Mouse (Mus musculus) hindbrain, embryonic 16.5 days (tissue): ENCODE data around the gene Frmpd2. TPM values are rescaled to one million over a fixed set of nuclear protein-coding genes. Genes with fewer than 3 reads are reported as not detected.

Experiments used
- ATAC-seq: fragments of 200-750 bp; cut with Nextera tagmentation; 2 replicates; pipeline ENCODE4 v1.8.0; 2017; ENCODE audit warnings: moderate TSS enrichment, moderate library complexity
- H3K27ac ChIP-seq: fragments of 300-500 bp; sonication (generic); 2 replicates; pipeline ENCODE4 v1.5.1; 2014; ENCODE audit warnings: low read depth, mild to moderate bottlenecking, control low read depth, low read length, moderate library complexity
- H3K27me3 ChIP-seq: fragments of 300-500 bp; sonication (generic); replicated peaks from 2 replicates; pipeline ENCODE4 v1.6.1; 2014; ENCODE audit warnings: low read length; ENCODE audit not compliant: control insufficient read depth, insufficient read depth
- H3K36me3 ChIP-seq: fragments of 300-500 bp; sonication (generic); 2 replicates; pipeline ENCODE4 v1.6.1; 2014; ENCODE audit warnings: mild to moderate bottlenecking, low read length, moderate library complexity, mixed read lengths; ENCODE audit not compliant: control insufficient read depth, insufficient read depth
- H3K4me1 ChIP-seq: fragments of 300-500 bp; sonication (generic); 2 replicates; pipeline ENCODE4 v1.6.1; 2014; ENCODE audit warnings: low read depth, low read length; ENCODE audit not compliant: control insufficient read depth, insufficient read depth
- H3K4me2 ChIP-seq: fragments of 300-500 bp; sonication (generic); 2 replicates; pipeline ENCODE4 v1.6.1; 2014; ENCODE audit warnings: mild to moderate bottlenecking, low read length, control low read depth, moderate library complexity
- H3K4me3 ChIP-seq: fragments of 300-500 bp; sonication (generic); 2 replicates; pipeline ENCODE4 v1.5.1; 2014; ENCODE audit warnings: mild to moderate bottlenecking, low read length, control low read depth, moderate library complexity
- H3K9ac ChIP-seq: fragments of 300-500 bp; sonication (generic); 2 replicates; pipeline ENCODE4 v1.6.1; 2014; ENCODE audit warnings: low read depth, mild to moderate bottlenecking, control low read depth, low read length, moderate library complexity
- H3K9me3 ChIP-seq: fragments of 300-500 bp; sonication (generic); 2 replicates; pipeline ENCODE4 v1.6.1; 2014; ENCODE audit warnings: mild to moderate bottlenecking, low read length, moderate library complexity; ENCODE audit not compliant: control insufficient read depth
- WGBS: fragments of 180-500 bp; shearing (Covaris S2); extraction: QIAGEN DNeasy Blood & Tissue Kit; methylation state at CpG from one replicate; pipeline ENCODE4 v1.1.7; 2014; 5-methylcytosine and 5-hydroxymethylcytosine counted together
- polyA plus RNA-seq: library from polyadenylated mRNA; unstranded; fragments of >200 nt; fragmentation: Nextera tagmentation; extraction: Ambion mirVana; gene quantifications from 2 replicates; pipeline ENCODE4 v1.2.1, GENCODE M21; 2015

The Frmpd2 gene
- polyA plus RNA-seq, 1 experiment from 2014 or later: 0.09 TPM

- Histone ChIP-seq H3K4me1 (peaks cover 7% of the 10 kb centered on the region), H3K27me3 (no peaks in the 10 kb centered on the region), H3K27ac (peak overlapping the region; percentile 40), H3K4me3 (peak overlapping the region; percentile 3; the same call in 1 of the 2 replicates), H3K4me2 (peak overlapping the region; percentile 48), H3K9ac (0 out of 2 replicates have a peak overlapping the region, but pooled peaks have one; percentile 43), H3K9me3 (no peaks in the 10 kb centered on the region), H3K36me3 (no peaks in the 10 kb centered on the region)
- ATAC-seq: peak; percentile 89
- 41% methylated on average over 12 of the region's 12 CpGs for WGBS
These were observed 53.9 kb downstream of the Frmpd2 start for GRCm38 (mm10) chr14:33525272-33525983.

DNA sequence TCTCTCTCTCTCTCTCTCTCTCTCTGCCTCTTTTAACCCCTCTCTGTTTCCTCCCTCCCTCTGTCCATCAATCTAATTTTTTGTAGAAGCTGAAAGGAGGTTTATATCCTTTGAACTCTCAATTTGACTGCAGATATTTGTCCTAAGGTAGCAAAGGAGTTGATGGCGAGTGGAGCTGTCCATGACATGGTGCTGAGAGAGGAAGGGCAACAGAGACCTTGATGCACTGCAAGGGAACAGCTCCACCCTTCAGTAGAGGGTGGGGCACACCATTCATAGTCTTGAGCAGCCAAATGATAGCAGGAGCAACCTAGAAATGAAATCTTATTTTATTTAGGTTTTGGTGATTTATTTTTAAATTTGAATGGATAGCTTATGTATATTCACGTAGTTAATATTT is 55.1 kb downstream of the Frmpd2 start:
- WGBS: 64% methylated on average over 2 of the region's 2 CpGs
- Histone ChIP-seq H3K9ac (no peak overlapping the region), H3K27me3 (no peaks in the 10 kb centered on the region), H3K9me3 (no peaks in the 10 kb centered on the region), H3K27ac (no peak overlapping the region), H3K36me3 (no peaks in the 10 kb centered on the region), H3K4me2 (no peak overlapping the region), H3K4me1 (peaks cover 3% of the 10 kb centered on the region), H3K4me3 (no peak overlapping the region)
- no peak for ATAC-seq

- no peak overlapping the region for H3K9ac ChIP-seq
- no peak overlapping the region for H3K4me2 ChIP-seq
- WGBS: 61% methylated on average over 3 of the region's 3 CpGs
- no peak overlapping the region for H3K27ac ChIP-seq
- H3K4me3 ChIP-seq: no peak overlapping the region
- no peaks in the 10 kb centered on the region for H3K36me3 ChIP-seq
- H3K9me3 ChIP-seq: no peaks in the 10 kb centered on the region
- ATAC-seq: no peak
- no peaks in the 10 kb centered on the region for H3K27me3 ChIP-seq
- H3K4me1 ChIP-seq: peaks cover 3% of the 10 kb centered on the region; the same call in 1 of the 2 replicates
These were observed 56.4 kb downstream of the Frmpd2 start for GRCm38 (mm10) chr14:33527938-33528337.

DNA sequence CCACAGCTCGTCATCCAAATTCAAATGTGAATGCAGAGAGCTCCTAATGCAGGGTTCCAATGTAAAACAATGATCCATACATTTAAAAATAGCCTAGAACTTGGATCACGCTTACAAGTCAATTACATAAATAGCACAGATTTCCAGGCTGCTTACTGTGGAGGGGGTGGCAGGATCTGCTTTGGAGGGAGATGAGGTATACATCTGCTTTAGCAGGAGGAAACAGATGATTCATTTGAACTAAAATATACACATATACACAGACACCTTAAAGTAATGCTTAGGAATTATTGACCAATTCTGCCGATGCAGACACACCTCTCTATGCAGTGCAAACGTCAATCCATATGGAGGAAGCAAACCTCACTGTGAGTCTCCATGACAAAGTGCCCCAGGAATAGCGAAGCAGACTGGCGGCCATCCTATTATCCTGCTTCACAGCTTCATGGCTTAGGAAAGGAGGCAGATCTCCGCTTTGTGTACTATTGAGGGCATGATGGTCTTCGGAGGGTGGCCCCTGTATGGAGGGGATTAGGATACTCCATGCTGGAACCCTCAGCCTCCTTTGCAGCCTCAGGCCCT is 59.9 kb downstream of the Frmpd2 start:
- Histone ChIP-seq H3K4me1 (no peaks in the 10 kb centered on the region), H3K27ac (no peak overlapping the region), H3K27me3 (no peaks in the 10 kb centered on the region), H3K4me3 (no peak overlapping the region), H3K36me3 (no peaks in the 10 kb centered on the region), H3K9ac (no peak overlapping the region), H3K9me3 (no peaks in the 10 kb centered on the region), H3K4me2 (no peak overlapping the region)
- no peak; the same call in 1 of the 2 replicates for ATAC-seq
- 81% methylated on average over 8 of the region's 8 CpGs for WGBS

- H3K4me3 ChIP-seq: no peak overlapping the region
- peaks cover 2% of the 10 kb centered on the region; the same call in 1 of the 2 replicates for H3K9me3 ChIP-seq
- no peak overlapping the region for H3K4me2 ChIP-seq
- no peaks in the 10 kb centered on the region for H3K27me3 ChIP-seq
- no peak overlapping the region for H3K9ac ChIP-seq
- no peak for ATAC-seq
- no peak overlapping the region for H3K27ac ChIP-seq
- no peaks in the 10 kb centered on the region for H3K4me1 ChIP-seq
- no peaks in the 10 kb centered on the region for H3K36me3 ChIP-seq
- 76% methylated on average over 5 of the region's 5 CpGs for WGBS
These were observed 61.3 kb downstream of the Frmpd2 start for GRCm38 (mm10) chr14:33532792-33533191.

DNA sequence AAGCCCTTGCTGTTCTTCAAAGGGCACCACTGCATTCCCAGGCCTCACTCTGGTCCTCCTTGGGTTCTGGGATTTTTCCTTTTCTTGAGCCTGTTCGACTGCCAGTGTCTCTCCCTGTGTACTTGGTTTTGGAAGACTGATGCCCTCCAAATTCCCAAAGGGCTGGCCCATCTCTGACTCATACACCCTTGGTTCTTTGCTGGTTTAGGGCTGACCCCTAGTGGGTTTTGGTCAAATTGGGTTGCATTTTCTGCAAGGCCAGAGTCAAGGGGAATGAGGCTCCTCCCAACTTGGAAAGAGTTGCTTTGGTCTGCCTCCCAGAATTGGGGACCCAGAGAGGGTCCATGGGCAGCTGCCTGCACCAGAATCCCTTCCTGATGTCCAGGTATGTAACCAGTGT is 62.0 kb downstream of the Frmpd2 start:
- ATAC-seq: no peak
- no peaks in the 10 kb centered on the region for H3K27me3 ChIP-seq
- H3K36me3 ChIP-seq: no peaks in the 10 kb centered on the region
- no peak overlapping the region for H3K4me2 ChIP-seq
- peaks cover 2% of the 10 kb centered on the region; the same call in 1 of the 2 replicates for H3K9me3 ChIP-seq
- WGBS: 52% methylated on average over 1 of the region's 1 CpGs
- no peak overlapping the region for H3K9ac ChIP-seq
- H3K27ac ChIP-seq: no peak overlapping the region
- no peak overlapping the region for H3K4me3 ChIP-seq
- H3K4me1 ChIP-seq: no peaks in the 10 kb centered on the region

DNA sequence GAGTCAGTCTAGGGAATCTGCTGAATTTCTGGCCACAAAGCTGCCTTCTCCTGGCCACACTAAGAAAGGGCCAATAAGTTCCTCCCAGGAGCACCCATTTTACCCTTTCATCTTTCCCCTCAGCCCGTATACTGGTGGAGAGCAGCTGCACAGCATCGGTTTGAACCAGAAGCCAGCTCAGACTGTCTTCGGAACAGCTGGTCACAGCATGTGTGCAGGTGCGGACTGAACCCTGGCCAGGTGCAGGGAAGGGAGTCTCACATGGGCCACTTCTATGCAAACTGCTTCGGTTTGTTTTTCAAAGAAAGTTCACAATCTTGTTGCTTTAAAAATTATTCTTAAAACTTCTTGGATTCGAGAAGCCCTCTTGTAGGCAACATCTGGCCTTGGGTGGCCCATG is 63.8 kb downstream of the Frmpd2 start:
- ATAC-seq: no peak

DNA sequence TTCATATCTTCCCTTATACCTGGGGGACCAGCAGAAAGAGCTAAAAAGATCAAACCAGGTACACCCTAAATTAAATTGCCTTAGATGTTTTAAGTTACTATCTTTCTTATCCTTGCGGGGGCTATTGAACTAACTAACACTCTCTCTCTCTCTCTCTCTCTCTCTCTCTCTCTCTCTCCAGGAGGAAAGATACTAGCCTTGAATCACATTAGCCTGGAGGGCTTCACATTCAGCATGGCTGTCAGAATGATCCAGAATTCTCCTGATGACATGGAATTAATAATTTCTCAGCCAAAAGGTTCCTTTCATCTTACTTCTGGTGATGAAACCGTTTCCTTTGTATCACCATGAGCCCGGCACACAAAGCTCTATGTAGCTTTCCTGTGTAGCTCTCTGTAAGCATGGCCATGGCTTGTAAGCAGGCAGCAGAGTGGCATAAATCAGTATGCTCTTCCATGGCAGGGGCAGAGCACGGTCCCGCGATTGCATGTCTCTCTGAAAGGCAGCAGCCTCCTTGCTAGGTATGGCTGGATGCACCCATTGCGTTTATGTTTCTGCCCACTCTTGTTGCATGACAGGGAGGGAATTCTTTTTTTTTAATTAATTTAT is 68.2 kb downstream of the Frmpd2 start:
- Histone ChIP-seq H3K4me3 (no peak overlapping the region), H3K36me3 (no peaks in the 10 kb centered on the region), H3K9ac (no peak overlapping the region), H3K27me3 (no peaks in the 10 kb centered on the region), H3K9me3 (peaks cover 2% of the 10 kb centered on the region; the same call in 1 of the 2 replicates), H3K4me2 (no peak overlapping the region), H3K4me1 (no peaks in the 10 kb centered on the region), H3K27ac (no peak overlapping the region)
- WGBS: 73% methylated on average over 7 of the region's 7 CpGs
- ATAC-seq: no peak

More for the DNA sequence above, 63.8 kb downstream of the Frmpd2 start:
- H3K4me3 ChIP-seq: no peak overlapping the region
- peaks cover 2% of the 10 kb centered on the region; the same call in 1 of the 2 replicates for H3K9me3 ChIP-seq
- no peak overlapping the region for H3K27ac ChIP-seq
- no peaks in the 10 kb centered on the region for H3K27me3 ChIP-seq
- no peaks in the 10 kb centered on the region for H3K36me3 ChIP-seq
- H3K4me1 ChIP-seq: no peaks in the 10 kb centered on the region
- no peak overlapping the region for H3K4me2 ChIP-seq
- no peak overlapping the region for H3K9ac ChIP-seq
- 81% methylated on average over 6 of the region's 6 CpGs for WGBS

GRCm38 (mm10) chr14:33545565-33546143 is 74.2 kb downstream of the Frmpd2 start:
- no peak overlapping the region for H3K27ac ChIP-seq
- H3K4me2 ChIP-seq: no peak overlapping the region
- H3K4me1 ChIP-seq: peaks cover 3% of the 10 kb centered on the region; the same call in 1 of the 2 replicates
- no peak overlapping the region for H3K4me3 ChIP-seq
- WGBS: 74% methylated on average over 8 of the region's 8 CpGs
- no peak overlapping the region for H3K9ac ChIP-seq
- no peaks in the 10 kb centered on the region for H3K9me3 ChIP-seq
- H3K27me3 ChIP-seq: no peaks in the 10 kb centered on the region
- no peak for ATAC-seq
- H3K36me3 ChIP-seq: no peaks in the 10 kb centered on the region
